Mouse (Mus musculus) hindbrain, embryonic 10.5 days (tissue): ENCODE results near the gene Stxbp1. TPM values are rescaled to one million over a fixed set of nuclear protein-coding genes. Genes with fewer than 3 reads are reported as not detected.

Source experiments
- DNase-seq: peaks from one replicate; pipeline ENCODE4 v3.0.0-alpha.2; 2017; ENCODE audit warnings: low spot score
- H3K27ac ChIP-seq: fragments of 300-500 bp; sonication (generic); 2 replicates; pipeline ENCODE4 v1.5.1; 2016; ENCODE audit warnings: mild to moderate bottlenecking, moderate library complexity
- H3K27me3 ChIP-seq: fragments of 300-500 bp; sonication (generic); 2 replicates; pipeline ENCODE4 v1.6.1; 2016; ENCODE audit warnings: mild to moderate bottlenecking; ENCODE audit not compliant: poor library complexity, insufficient read depth, severe bottlenecking
- H3K36me3 ChIP-seq: fragments of 300-500 bp; sonication (generic); 2 replicates; pipeline ENCODE4 v1.6.1; 2016; ENCODE audit warnings: mild to moderate bottlenecking, moderate library complexity
- H3K4me1 ChIP-seq: fragments of 300-500 bp; sonication (generic); replicated peaks from 2 replicates; pipeline ENCODE4 v1.6.1; 2016; ENCODE audit warnings: mild to moderate bottlenecking
- H3K4me3 ChIP-seq: fragments of 300-500 bp; sonication (generic); 2 replicates; pipeline ENCODE4 v1.5.1; 2016; ENCODE audit warnings: mild to moderate bottlenecking, moderate library complexity
- H3K9me3 ChIP-seq: fragments of 300-500 bp; sonication (generic); 2 replicates; pipeline ENCODE4 v1.6.1; 2016; ENCODE audit warnings: mild to moderate bottlenecking, moderate library complexity
- WGBS: fragments of 180-500 bp; shearing (Covaris S2); methylation state at CpG from one replicate; pipeline ENCODE4 v1.1.7; 2016; 5-methylcytosine and 5-hydroxymethylcytosine counted together
- polyA plus RNA-seq: library from polyadenylated mRNA; unstranded; fragments of >200 nt; fragmentation: Nextera tagmentation; extraction: Ambion mirVana; gene quantifications from 2 replicates; pipeline ENCODE4 v1.2.1, GENCODE M21; 2016

Stxbp1 gene
- polyA plus RNA-seq, 1 experiment from 2014 or later: 63.3 TPM

DNA sequence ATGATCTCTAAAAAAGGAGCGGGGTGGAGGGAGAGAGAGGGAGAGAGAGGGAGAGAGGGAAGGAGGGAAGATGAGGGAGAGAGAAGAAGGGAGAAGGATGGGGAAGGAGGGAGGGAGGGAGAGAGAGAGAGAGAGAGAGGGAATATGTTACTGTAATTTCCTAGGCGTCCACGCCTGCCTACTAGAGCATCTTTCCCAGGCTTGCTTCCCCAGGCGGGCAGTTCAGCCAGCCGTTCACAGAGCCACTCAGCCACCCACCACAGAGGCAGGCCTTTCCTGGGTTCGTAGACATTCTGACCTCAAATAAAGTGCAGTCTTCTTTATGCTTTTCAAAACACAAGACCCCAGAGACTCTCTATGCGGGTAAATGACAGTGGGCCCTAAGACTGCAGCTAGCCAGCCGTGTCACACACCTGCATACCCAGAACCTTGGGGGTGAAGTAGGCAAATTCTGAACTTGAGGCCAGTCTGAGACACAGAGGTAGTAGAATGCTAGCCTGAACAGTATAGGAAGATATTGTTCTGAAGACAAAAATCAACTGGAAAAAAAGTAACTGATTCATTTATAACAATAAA lies 23.4 kb downstream of the Stxbp1 start:
- H3K4me3 ChIP-seq: no peak overlapping the region
- DNase-seq: no peak
- 0 out of 2 replicates have a peak, but pooled peaks cover 3% of the 10 kb centered on the region for H3K36me3 ChIP-seq
- no peaks in the 10 kb centered on the region for H3K9me3 ChIP-seq
- H3K4me1 ChIP-seq: peaks cover 38% of the 10 kb centered on the region
- H3K27me3 ChIP-seq: no peaks in the 10 kb centered on the region
- peak overlapping the region; percentile 84 for H3K27ac ChIP-seq
- WGBS: 71% methylated on average over 8 of the region's 8 CpGs

DNA sequence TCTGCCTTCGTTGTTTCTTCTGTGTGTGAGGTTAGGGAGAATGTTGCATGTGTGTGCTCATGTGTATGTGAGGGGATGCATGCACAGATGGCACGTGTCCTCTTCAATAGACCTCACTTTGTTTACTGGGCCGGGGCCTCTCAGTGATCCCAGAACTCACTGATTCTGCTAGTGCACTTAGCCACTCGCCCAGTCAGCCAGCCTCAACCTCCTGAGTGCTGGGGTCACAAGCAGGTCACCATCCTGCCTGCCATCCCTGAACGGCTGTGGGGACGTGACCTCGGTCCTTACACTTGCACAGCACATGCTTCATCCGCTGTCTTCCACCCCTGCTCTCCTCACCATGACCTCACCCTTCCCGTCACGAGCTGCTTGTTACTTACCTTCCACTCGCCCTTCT lies 23.9 kb downstream of the Stxbp1 start:
- peaks cover 38% of the 10 kb centered on the region for H3K4me1 ChIP-seq
- DNase-seq: peak; percentile 36
- no peak overlapping the region for H3K4me3 ChIP-seq
- peak overlapping the region; percentile 84 for H3K27ac ChIP-seq
- no peaks in the 10 kb centered on the region for H3K27me3 ChIP-seq
- 51% methylated on average over 11 of the region's 11 CpGs for WGBS
- peaks cover 5% of the 10 kb centered on the region; the same call in 1 of the 2 replicates for H3K36me3 ChIP-seq
- H3K9me3 ChIP-seq: no peaks in the 10 kb centered on the region

DNA sequence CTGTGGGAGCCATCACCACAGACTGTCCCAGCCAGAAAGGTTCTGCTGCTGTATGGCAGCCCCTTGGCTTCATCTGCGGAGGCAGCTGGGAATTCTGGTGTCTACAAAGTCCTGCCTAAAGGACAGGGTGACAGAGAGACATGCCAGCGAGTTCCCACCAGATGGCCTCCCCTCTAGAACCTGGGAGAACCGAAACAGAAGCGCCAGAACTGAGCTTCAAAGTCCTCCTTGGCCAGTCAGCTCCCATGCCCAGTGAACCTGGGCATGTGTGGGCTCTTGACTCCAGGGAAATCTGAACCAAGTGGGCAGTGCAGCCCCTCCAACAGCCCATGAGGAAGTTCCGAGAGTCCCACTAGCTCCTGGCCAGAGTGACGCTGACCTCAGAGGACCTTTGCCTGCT lies 24.4 kb downstream of the Stxbp1 start:
- H3K9me3 ChIP-seq: no peaks in the 10 kb centered on the region
- WGBS: 80% methylated on average over 6 of the region's 6 CpGs
- DNase-seq: no peak
- peaks cover 40% of the 10 kb centered on the region for H3K4me1 ChIP-seq
- peaks cover 10% of the 10 kb centered on the region for H3K36me3 ChIP-seq
- H3K27ac ChIP-seq: peak overlapping the region; percentile 84
- no peaks in the 10 kb centered on the region for H3K27me3 ChIP-seq
- no peak overlapping the region for H3K4me3 ChIP-seq

DNA sequence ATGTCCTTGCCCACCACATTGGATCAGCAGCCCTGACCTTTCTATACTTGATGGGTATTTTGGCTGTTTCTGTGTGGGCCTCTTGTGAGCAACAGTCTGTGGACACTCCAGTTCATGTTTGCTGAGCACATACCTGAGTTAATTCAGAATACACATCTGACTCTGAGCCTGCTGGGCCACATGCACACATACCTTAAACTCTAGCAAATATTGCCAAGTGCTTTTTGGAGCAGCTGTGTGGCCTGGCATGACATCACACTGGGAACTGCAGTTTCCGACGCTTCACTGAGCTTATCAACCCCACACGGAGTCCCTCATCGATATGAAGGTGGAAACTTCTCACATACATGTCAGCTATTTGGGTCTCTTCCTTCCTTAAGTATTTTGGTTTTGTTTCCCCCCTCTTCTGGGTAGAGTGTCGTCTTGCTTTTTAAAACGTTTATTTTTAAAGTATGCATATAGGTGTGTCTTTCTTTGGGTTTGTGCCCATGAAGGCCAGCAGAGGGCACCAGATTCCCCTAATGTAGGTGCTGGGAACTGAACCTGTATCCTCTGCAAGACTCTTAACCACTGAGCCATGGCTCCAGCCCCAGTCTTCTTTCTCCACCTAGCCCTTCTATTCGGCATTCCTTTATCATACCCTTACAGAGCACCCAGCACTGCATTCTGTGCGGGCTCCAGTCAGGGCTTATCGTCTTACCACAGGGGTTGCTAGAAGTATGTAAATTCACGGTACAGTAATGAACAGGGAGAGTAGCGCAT lies 25.8 kb downstream of the Stxbp1 start:
- 70% methylated on average over 11 of the region's 11 CpGs for WGBS

DNA sequence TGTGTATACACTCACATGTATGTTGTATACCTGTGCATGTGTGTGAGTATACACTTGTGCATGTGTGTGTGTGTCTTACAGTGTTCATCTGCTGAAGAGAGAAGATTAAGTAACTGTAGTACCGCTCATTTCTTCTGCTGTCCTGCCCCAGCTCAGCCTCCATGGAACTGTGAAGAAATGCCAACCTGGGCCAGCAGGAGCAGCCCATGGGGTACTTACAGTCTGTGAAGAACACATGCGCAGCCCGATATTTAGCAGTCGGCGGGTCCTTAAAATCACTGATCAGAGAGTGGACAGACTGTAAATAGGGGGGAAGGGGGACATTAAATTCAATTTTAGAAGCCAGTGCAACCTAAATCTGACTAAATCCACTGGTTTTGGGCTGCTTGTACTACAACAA lies 28.8 kb downstream of the Stxbp1 start:
- no peaks in the 10 kb centered on the region for H3K9me3 ChIP-seq
- 93% methylated on average over 5 of the region's 5 CpGs for WGBS
- H3K27ac ChIP-seq: no peak overlapping the region
- peaks cover 27% of the 10 kb centered on the region for H3K4me1 ChIP-seq
- H3K27me3 ChIP-seq: no peaks in the 10 kb centered on the region
- no peak overlapping the region for H3K4me3 ChIP-seq
- peaks cover 42% of the 10 kb centered on the region for H3K36me3 ChIP-seq
- DNase-seq: no peak

More for the DNA sequence above, 25.8 kb downstream of the Stxbp1 start:
- peak; percentile 34 for DNase-seq
- Histone ChIP-seq H3K4me1 (peaks cover 47% of the 10 kb centered on the region), H3K9me3 (no peaks in the 10 kb centered on the region), H3K27ac (no peak overlapping the region), H3K4me3 (no peak overlapping the region), H3K27me3 (no peaks in the 10 kb centered on the region), H3K36me3 (peaks cover 17% of the 10 kb centered on the region)

DNA sequence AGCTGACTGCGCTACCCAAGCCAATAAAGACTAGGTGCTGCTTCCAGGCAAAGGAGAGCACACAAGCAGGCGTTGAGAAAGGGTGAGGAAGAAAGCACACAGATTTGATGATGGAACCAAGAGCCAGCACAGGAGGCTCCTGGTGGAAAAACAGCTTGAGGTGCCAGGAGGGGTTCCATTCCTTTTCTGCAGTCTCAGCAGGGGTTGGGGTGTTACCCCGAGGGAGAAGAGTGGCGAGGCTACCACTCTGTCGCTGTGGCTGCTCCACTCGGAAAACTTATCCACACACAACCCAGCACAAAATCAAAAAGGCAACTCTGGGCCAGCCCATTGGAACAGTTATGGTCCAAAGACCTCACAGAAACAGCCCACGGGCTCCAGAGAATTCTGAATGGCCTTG lies 29.5 kb downstream of the Stxbp1 start:
- WGBS: 63% methylated on average over 7 of the region's 7 CpGs
- DNase-seq: no peak
- Histone ChIP-seq H3K9me3 (no peaks in the 10 kb centered on the region), H3K36me3 (peaks cover 49% of the 10 kb centered on the region), H3K4me3 (no peak overlapping the region), H3K27me3 (no peaks in the 10 kb centered on the region), H3K27ac (0 out of 2 replicates have a peak overlapping the region, but pooled peaks have one; percentile 35), H3K4me1 (peaks cover 21% of the 10 kb centered on the region)

DNA sequence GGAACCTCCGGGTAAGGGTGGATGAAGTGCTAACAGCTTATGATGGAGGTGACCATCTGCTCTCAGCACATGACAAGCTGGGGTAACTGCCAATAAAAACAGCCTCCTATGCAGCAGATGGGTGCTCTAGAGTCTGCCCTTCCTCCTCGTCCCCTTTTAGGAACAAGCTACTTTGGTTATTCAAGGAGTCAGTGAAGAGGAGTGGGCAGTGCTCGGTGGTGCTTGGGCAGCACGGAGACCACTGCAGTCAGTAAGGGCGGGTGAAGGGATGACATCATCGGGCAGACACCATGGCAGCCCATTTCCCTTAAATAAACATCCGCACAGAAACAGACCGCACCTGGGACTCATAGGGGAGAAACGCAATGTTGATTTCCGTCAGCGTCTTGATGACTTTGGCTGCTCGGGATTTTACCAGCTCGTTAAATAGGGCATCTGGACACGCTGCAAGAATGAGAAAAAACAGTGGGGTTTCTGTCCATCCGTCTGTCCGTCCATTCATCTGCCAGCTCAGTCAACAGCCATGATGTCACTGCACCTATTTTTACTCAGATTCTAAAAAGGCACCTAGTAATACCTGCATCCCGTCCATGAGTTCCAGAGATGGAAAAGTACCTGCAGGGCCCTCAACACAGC lies 30.0 kb downstream of the Stxbp1 start:
- Histone ChIP-seq H3K36me3 (peaks cover 49% of the 10 kb centered on the region), H3K9me3 (no peaks in the 10 kb centered on the region), H3K27me3 (no peaks in the 10 kb centered on the region), H3K4me1 (peaks cover 15% of the 10 kb centered on the region; the same call in 1 of the 2 replicates), H3K4me3 (no peak overlapping the region), H3K27ac (0 out of 2 replicates have a peak overlapping the region, but pooled peaks have one; percentile 35)
- 83% methylated on average over 17 of the region's 17 CpGs for WGBS
- DNase-seq: no peak

DNA sequence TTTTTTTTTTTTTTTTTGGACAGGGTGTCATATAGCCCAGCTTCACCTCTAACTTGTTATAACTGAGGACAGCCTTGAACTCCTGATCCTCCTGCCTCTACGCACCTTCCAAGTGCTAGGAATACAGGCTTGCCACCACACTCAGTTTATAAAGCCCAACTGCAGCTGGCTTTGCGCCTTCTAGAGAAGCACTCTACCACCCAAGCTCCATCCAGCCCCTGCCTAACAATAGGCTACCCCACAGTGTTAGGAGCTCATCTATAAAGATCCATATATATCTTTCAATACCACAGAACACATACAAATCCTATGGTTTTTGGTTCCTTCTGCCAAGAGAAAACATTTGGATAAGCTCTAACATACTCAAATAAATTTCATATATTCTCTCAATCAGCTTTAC lies 30.5 kb downstream of the Stxbp1 start:
- H3K27ac ChIP-seq: no peak overlapping the region
- 90% methylated on average over 2 of the region's 2 CpGs for WGBS
- H3K4me1 ChIP-seq: peaks cover 15% of the 10 kb centered on the region; the same call in 1 of the 2 replicates
- peaks cover 55% of the 10 kb centered on the region for H3K36me3 ChIP-seq
- no peak overlapping the region for H3K4me3 ChIP-seq
- DNase-seq: no peak
- no peaks in the 10 kb centered on the region for H3K27me3 ChIP-seq
- no peaks in the 10 kb centered on the region for H3K9me3 ChIP-seq

DNA sequence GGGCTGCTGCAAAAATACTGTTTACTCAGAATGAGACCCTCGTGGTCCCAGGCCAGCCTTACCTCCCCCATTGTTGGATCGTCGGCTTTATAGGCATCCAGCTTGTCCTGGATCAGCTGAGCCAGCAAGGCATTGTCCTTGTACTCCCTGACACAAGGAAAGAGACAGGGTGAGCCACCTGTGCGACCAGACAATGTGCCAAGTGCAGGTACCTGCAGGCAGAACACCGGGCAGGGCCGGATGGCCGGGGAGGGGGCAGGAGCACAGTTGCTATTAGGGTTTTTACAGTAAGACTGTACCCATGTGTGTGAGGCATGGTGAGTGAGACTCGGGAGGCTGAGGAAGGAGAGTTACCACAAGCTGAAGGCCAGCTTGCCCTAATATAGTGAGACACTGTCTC lies 35.1 kb downstream of the Stxbp1 start:
- no peaks in the 10 kb centered on the region for H3K9me3 ChIP-seq
- H3K36me3 ChIP-seq: peaks cover 79% of the 10 kb centered on the region
- DNase-seq: no peak
- WGBS: 86% methylated on average over 8 of the region's 8 CpGs
- H3K4me1 ChIP-seq: peaks cover 8% of the 10 kb centered on the region; the same call in 1 of the 2 replicates
- no peaks in the 10 kb centered on the region for H3K27me3 ChIP-seq
- H3K27ac ChIP-seq: no peak overlapping the region
- H3K4me3 ChIP-seq: no peak overlapping the region

DNA sequence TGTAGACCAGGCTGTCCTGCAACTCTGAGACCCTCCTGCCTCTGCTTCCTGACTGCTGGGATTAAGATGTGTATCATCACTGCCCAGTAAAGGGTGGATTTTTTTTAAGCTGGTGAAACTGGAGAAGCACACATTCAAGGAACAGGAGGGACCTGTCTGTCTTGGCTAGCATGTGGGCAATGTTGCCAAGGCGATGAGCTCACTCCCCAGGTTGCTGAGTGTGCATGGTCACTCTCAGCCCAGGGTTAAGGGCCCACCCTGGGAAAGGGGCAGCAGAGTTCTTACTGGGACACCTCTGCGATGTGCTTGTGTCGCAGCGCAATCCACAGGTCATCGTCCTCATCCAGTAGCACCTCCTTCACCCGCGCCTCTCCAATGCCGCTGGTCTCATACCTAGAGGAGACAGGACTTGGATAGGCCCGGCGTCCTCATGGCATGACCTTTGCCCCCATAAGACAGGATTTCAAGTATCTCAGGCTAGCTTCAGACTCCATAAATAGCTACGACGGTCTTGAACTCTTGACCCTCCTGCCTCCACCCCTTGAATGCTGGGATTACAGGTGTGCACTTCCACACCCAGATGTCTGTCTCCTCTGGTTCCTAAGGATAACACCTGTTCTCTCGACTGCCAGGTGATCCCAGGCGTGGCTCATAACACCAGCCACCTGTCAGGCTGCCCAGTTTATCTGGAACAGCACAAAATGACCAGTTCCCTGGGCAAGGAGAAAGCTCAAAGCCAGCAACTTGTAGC lies 38.1 kb downstream of the Stxbp1 start:
- H3K36me3 ChIP-seq: peaks cover 88% of the 10 kb centered on the region
- H3K9me3 ChIP-seq: no peaks in the 10 kb centered on the region
- H3K27ac ChIP-seq: no peak overlapping the region
- no peak for DNase-seq
- WGBS: 92% methylated on average over 14 of the region's 14 CpGs
- no peak overlapping the region for H3K4me3 ChIP-seq
- H3K27me3 ChIP-seq: no peaks in the 10 kb centered on the region
- H3K4me1 ChIP-seq: 0 out of 2 replicates have a peak, but pooled peaks cover 8% of the 10 kb centered on the region

DNA sequence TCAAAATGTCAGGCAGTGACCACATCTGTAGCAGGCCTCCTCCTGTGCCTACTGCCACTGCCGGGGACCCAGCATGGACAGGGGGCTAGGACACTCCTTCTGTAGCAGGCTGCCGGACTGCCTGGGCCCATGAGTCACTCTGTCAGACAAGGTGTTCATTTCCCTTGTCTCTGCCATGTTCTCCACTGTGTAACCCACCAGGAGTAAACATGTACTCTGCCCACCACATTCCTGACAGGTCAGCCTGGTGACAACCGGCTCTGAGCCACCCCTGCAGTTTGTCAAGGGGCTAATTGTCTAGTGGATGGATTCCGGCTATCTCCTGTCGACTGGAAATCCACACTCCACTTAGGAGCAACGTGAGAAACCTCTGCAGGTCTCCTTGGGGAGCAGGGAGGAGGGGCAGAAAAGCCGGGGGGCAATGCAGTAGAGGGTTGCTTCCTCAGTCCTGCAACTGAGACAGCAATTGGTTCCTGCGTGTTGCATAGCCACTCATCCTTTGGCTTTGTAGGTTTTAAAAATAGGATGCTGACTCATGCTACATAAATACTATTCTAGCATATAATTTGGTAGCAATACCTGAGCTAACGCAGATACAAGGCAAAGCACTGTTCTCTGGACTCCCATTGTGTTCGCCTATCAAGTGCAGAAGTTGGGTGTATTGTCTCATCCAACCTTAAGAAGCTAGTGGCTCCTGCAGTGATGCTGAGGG lies 48.6 kb downstream of the Stxbp1 start:
- Histone ChIP-seq H3K27ac (0 out of 2 replicates have a peak overlapping the region, but pooled peaks have one; percentile 31), H3K4me3 (no peak overlapping the region), H3K27me3 (no peaks in the 10 kb centered on the region), H3K9me3 (no peaks in the 10 kb centered on the region), H3K4me1 (peaks cover 11% of the 10 kb centered on the region), H3K36me3 (peaks cover 99% of the 10 kb centered on the region)
- WGBS: 63% methylated on average over 10 of the region's 10 CpGs
- DNase-seq: no peak
